Mouse (Mus musculus) erythroblast, embryonic 14.5 days (primary cell): ENCODE measurements around the gene Inka1.
"Not testable (repeated sequence)": the region's sequence is repeated elsewhere in the genome, so short reads cannot be mapped to it uniquely, and the experiment has no call there.

Experiments used
- GATA1 ChIP-seq: IDR thresholded peaks from 2 replicates; pipeline ENCODE4 v1.6.1; 2012; ENCODE audit warnings: low read length, inconsistent platforms, mixed read lengths
- TAL1 ChIP-seq: IDR thresholded peaks from 3 replicates; pipeline ENCODE4 v1.6.1; 2012; ENCODE audit warnings: low read length, inconsistent platforms, mixed read lengths

DNA sequence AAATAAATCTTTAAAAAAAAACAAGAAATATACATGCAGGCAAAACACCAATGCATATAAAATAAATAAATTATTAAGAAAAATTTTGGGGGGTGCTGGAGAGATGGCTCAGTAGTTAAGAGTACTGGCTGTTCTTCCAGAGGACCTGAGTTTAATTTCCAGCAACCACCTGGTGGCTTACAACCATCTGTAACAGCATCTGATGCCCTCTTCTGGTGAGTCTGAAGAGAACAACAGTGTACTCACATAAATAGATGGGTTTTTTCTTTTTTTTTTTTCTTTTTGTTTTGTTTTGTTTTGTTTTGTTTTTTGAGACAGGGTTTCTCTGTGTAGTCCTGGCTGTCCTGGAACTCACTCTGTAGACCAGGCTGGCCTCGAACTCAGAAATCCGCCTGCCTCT lies 27.9 kb upstream of the Inka1 start:
- not testable (repeated sequence) for TF ChIP-seq TAL1, GATA1
